Mouse (Mus musculus) spleen, adult 12 weeks (tissue): ENCODE data around the gene Galnt17.

ENCODE experiments used
- DNase-seq: peaks from one replicate; pipeline ENCODE4 v3.0.0; 2022; ENCODE audit warnings: low spot score

The Galnt17 gene

GRCm38 (mm10) chr5:130927138-130927793 is 381.0 kb downstream of the Galnt17 start:
- no peak for DNase-seq

- no peak for DNase-seq
Observed at GRCm38 (mm10) chr5:130925681-130926080, 382.6 kb downstream of the Galnt17 start.

GRCm38 (mm10) chr5:130924245-130924827 is 384.0 kb downstream of the Galnt17 start:
- no peak for DNase-seq

GRCm38 (mm10) chr5:130919969-130920368 is 388.3 kb downstream of the Galnt17 start:
- DNase-seq, result no peak

GRCm38 (mm10) chr5:130914606-130915005 is 393.7 kb downstream of the Galnt17 start:
- no peak for DNase-seq

GRCm38 (mm10) chr5:130911551-130911950 is 396.7 kb downstream of the Galnt17 start:
- DNase-seq, result no peak

- no peak for DNase-seq
Observed at GRCm38 (mm10) chr5:130901736-130902135, 406.6 kb downstream of the Galnt17 start.

- DNase-seq, result no peak
Observed at GRCm38 (mm10) chr5:130895991-130896390, 412.3 kb downstream of the Galnt17 start.

- no peak for DNase-seq
Observed at GRCm38 (mm10) chr5:130891735-130892134, 416.6 kb downstream of the Galnt17 start.

- no peak for DNase-seq
Observed at GRCm38 (mm10) chr5:130880331-130880730, 428.0 kb downstream of the Galnt17 start.

GRCm38 (mm10) chr5:130875391-130875790 is 432.9 kb downstream of the Galnt17 start:
- no peak for DNase-seq

- DNase-seq, result no peak
Observed at GRCm38 (mm10) chr5:130871086-130871485, 437.2 kb downstream of the Galnt17 start.

GRCm38 (mm10) chr5:130869869-130870268 is 438.4 kb downstream of the Galnt17 start:
- no peak for DNase-seq

GRCm38 (mm10) chr5:130862302-130862701 is 446.0 kb downstream of the Galnt17 start:
- DNase-seq, result no peak

GRCm38 (mm10) chr5:130859736-130860135 is 448.6 kb downstream of the Galnt17 start:
- no peak for DNase-seq

- no peak for DNase-seq
Observed at GRCm38 (mm10) chr5:130858706-130859105, 449.6 kb downstream of the Galnt17 start.

- DNase-seq, result no peak
Observed at GRCm38 (mm10) chr5:130858148-130858547, 450.1 kb downstream of the Galnt17 start.

GRCm38 (mm10) chr5:130854430-130854829 is 453.9 kb downstream of the Galnt17 start:
- DNase-seq, result no peak

- peak; percentile 56 for DNase-seq
Observed at GRCm38 (mm10) chr5:130853371-130853770, 454.9 kb downstream of the Galnt17 start.

- no peak for DNase-seq
Observed at GRCm38 (mm10) chr5:130852182-130852581, 456.1 kb downstream of the Galnt17 start.

GRCm38 (mm10) chr5:130849610-130850009 is 458.7 kb downstream of the Galnt17 start:
- DNase-seq, result no peak

- no peak for DNase-seq
Observed at GRCm38 (mm10) chr5:130848562-130848961, 459.7 kb downstream of the Galnt17 start.

GRCm38 (mm10) chr5:130825797-130826196 is 482.5 kb downstream of the Galnt17 start:
- DNase-seq, result no peak
